Mouse (Mus musculus) liver, embryonic 16.5 days (tissue): ENCODE results near the gene Nell1. TPM values are rescaled to one million over a fixed set of nuclear protein-coding genes. Genes with fewer than 3 reads are reported as not detected.

Source experiments
- ATAC-seq: fragments of 200-750 bp; cut with Nextera tagmentation; 2 replicates; pipeline ENCODE4 v1.8.0; 2017; ENCODE audit warnings: low read depth, mild to moderate bottlenecking, moderate number of reproducible peaks, moderate library complexity
- H3K27ac ChIP-seq: fragments of 300-500 bp; sonication (generic); 2 replicates; pipeline ENCODE4 v1.5.1; 2014; ENCODE audit warnings: mild to moderate bottlenecking, low read length
- H3K27me3 ChIP-seq: fragments of 300-500 bp; sonication (generic); 2 replicates; pipeline ENCODE4 v1.6.1; 2014; ENCODE audit warnings: low read depth, low read length, mixed read lengths; ENCODE audit not compliant: control insufficient read depth, insufficient read depth
- H3K36me3 ChIP-seq: fragments of 300-500 bp; sonication (generic); 2 replicates; pipeline ENCODE4 v1.6.1; 2014; ENCODE audit warnings: mild to moderate bottlenecking; ENCODE audit not compliant: control insufficient read depth, insufficient read depth
- H3K4me1 ChIP-seq: fragments of 300-500 bp; sonication (generic); 2 replicates; pipeline ENCODE4 v1.6.1; 2014; ENCODE audit warnings: low read depth, low read length, mixed read lengths; ENCODE audit not compliant: control insufficient read depth
- H3K4me2 ChIP-seq: fragments of 300-500 bp; sonication (generic); 2 replicates; pipeline ENCODE4 v1.6.1; 2014; ENCODE audit warnings: low read depth, low read length, mixed read lengths
- H3K4me3 ChIP-seq: fragments of 300-500 bp; sonication (generic); 2 replicates; pipeline ENCODE4 v1.5.1; 2014; ENCODE audit warnings: low read depth, mild to moderate bottlenecking, low read length
- H3K9ac ChIP-seq: fragments of 300-500 bp; sonication (generic); 2 replicates; pipeline ENCODE4 v1.6.1; 2014; ENCODE audit warnings: low read depth, low read length
- H3K9me3 ChIP-seq: fragments of 300-500 bp; sonication (generic); replicated peaks from 2 replicates; pipeline ENCODE4 v1.6.1; 2016; ENCODE audit warnings: low read length; ENCODE audit not compliant: control insufficient read depth
- WGBS: fragments of 180-500 bp; shearing (Covaris S2); extraction: QIAGEN DNeasy Blood & Tissue Kit; methylation state at CpG from one replicate; pipeline ENCODE4 v1.1.7; 2014; ENCODE audit not compliant: insufficient replicate concordance; 5-methylcytosine and 5-hydroxymethylcytosine counted together
- polyA plus RNA-seq: library from polyadenylated mRNA; unstranded; fragments of >200 nt; fragmentation: Nextera tagmentation; extraction: Ambion mirVana; gene quantifications from 2 replicates; pipeline ENCODE4 v1.2.1, GENCODE M21; 2015

Nell1 gene
- polyA plus RNA-seq, 1 experiment from 2014 or later: 0.07 TPM

- H3K4me2 ChIP-seq: no peak overlapping the region
- no peaks in the 10 kb centered on the region for H3K4me1 ChIP-seq
- H3K4me3 ChIP-seq: no peak overlapping the region
- no peak overlapping the region for H3K27ac ChIP-seq
- no peak for ATAC-seq
- no peak overlapping the region for H3K9ac ChIP-seq
- no peaks in the 10 kb centered on the region for H3K36me3 ChIP-seq
- H3K27me3 ChIP-seq: no peaks in the 10 kb centered on the region
- 45% methylated on average over 4 of the region's 4 CpGs for WGBS
- no peaks in the 10 kb centered on the region for H3K9me3 ChIP-seq
Measured at GRCm38 (mm10) chr7:50501562-50501961, 526.9 kb downstream of the Nell1 start.

DNA sequence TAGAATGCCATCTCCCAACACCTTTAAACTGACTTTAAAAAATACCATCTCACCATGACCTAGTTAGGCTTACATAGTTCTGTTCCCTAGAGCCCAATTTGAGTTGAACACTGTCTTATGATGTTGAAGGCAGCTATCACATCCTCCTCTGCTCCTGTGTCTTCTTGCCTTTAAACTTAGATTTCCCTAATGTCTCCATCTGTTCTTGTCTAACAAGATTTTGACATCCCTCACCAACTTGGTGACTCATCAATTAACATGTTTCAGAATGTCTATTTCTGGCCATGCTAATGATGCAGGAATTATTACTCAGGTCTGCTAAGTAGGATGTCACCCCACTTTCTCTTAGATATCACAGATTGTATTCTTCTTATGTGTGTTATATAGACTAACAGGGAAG is 532.4 kb downstream of the Nell1 start:
- H3K36me3 ChIP-seq: no peaks in the 10 kb centered on the region
- H3K4me1 ChIP-seq: no peaks in the 10 kb centered on the region
- H3K27ac ChIP-seq: no peak overlapping the region
- no peak overlapping the region for H3K4me3 ChIP-seq
- ATAC-seq: no peak
- H3K27me3 ChIP-seq: no peaks in the 10 kb centered on the region
- H3K9me3 ChIP-seq: no peaks in the 10 kb centered on the region
- no peak overlapping the region for H3K4me2 ChIP-seq
- no peak overlapping the region for H3K9ac ChIP-seq

DNA sequence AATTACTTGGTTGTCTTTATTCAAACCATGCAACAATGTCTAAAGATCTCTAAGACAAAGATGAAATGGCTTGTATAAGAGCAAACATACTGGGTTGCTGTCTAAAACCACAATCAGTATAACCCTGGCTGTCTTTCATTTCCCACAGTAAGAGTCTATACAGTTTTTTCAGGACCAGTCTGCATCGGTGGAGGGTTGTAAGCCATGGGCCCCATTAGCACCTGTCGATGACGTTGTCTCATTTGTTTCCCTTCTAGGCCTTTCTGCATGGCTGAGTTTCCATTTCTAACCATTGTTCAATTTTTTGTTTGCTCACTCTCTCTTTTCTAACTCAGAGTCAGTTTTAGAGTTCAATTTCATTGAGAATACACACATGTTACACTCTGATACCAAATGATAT is 540.2 kb downstream of the Nell1 start:
- WGBS: 61% methylated on average over 3 of the region's 3 CpGs

GRCm38 (mm10) chr7:50516681-50517080 is 542.0 kb downstream of the Nell1 start:
- no peak overlapping the region for H3K27ac ChIP-seq
- WGBS: 63% methylated on average over 3 of the region's 3 CpGs
- H3K9me3 ChIP-seq: no peaks in the 10 kb centered on the region
- no peaks in the 10 kb centered on the region for H3K27me3 ChIP-seq
- H3K36me3 ChIP-seq: no peaks in the 10 kb centered on the region
- no peak overlapping the region for H3K4me2 ChIP-seq
- H3K4me3 ChIP-seq: no peak overlapping the region
- H3K9ac ChIP-seq: no peak overlapping the region
- ATAC-seq: no peak
- H3K4me1 ChIP-seq: no peaks in the 10 kb centered on the region

More for the DNA sequence above, 540.2 kb downstream of the Nell1 start:
- H3K9me3 ChIP-seq: no peaks in the 10 kb centered on the region
- H3K27me3 ChIP-seq: no peaks in the 10 kb centered on the region
- H3K27ac ChIP-seq: no peak overlapping the region
- H3K4me2 ChIP-seq: no peak overlapping the region
- H3K4me3 ChIP-seq: no peak overlapping the region
- H3K9ac ChIP-seq: no peak overlapping the region
- H3K4me1 ChIP-seq: no peaks in the 10 kb centered on the region
- no peak for ATAC-seq
- no peaks in the 10 kb centered on the region for H3K36me3 ChIP-seq

DNA sequence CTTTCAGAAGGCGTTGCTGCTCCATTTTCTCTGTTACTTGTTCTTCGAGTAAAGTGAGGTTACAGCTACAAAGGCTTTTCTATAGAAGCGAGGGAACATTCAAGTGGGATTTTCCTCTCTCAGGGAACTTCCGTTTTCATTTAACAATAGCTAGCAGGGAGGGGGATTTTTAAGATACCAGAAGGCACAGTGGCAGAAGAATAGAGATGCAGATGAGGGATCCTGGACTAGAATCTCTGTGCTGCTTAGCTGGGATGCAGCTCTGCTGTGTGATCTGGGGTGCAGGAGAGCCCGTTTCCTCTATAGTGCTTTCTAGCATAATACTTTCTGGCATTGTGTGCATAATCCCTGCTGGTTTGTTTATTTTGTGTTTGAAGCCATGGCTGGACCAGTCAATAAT is 568.7 kb downstream of the Nell1 start:
- Histone ChIP-seq H3K36me3 (no peaks in the 10 kb centered on the region), H3K9ac (no peak overlapping the region), H3K27ac (no peak overlapping the region), H3K4me1 (no peaks in the 10 kb centered on the region), H3K27me3 (no peaks in the 10 kb centered on the region), H3K9me3 (no peaks in the 10 kb centered on the region), H3K4me2 (no peak overlapping the region), H3K4me3 (no peak overlapping the region)
- ATAC-seq: no peak
- 39% methylated on average over 5 of the region's 5 CpGs for WGBS

DNA sequence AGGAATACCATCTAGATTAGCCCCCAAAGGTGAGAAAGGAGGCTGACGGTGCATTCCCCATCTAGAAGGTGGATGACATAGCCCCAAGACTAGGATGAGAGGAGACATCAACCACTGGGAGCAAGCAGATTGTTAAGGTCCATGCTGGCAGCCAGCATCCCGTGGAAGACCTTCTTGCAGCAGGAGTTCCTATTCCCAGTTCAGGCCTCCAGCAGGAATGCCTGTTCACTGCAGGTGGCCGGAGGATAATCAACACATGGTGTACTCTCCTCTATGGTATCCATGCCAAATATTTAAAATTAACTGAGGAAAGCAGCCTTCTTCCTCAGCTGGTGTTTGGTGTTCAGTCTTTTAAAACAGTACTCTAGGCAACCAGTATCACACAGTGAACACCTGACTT is 574.9 kb downstream of the Nell1 start:
- Histone ChIP-seq H3K27ac (no peak overlapping the region), H3K4me2 (no peak overlapping the region), H3K4me3 (no peak overlapping the region), H3K9ac (no peak overlapping the region), H3K4me1 (no peaks in the 10 kb centered on the region), H3K36me3 (no peaks in the 10 kb centered on the region), H3K9me3 (no peaks in the 10 kb centered on the region), H3K27me3 (no peaks in the 10 kb centered on the region)
- WGBS: 62% methylated on average over 3 of the region's 3 CpGs
- no peak for ATAC-seq

GRCm38 (mm10) chr7:50551426-50551825 is 576.8 kb downstream of the Nell1 start:
- H3K36me3 ChIP-seq: no peaks in the 10 kb centered on the region
- no peaks in the 10 kb centered on the region for H3K4me1 ChIP-seq
- H3K4me3 ChIP-seq: no peak overlapping the region
- no peaks in the 10 kb centered on the region for H3K27me3 ChIP-seq
- no peak overlapping the region for H3K27ac ChIP-seq
- ATAC-seq: no peak
- no peaks in the 10 kb centered on the region for H3K9me3 ChIP-seq
- no peak overlapping the region for H3K4me2 ChIP-seq
- H3K9ac ChIP-seq: no peak overlapping the region
- WGBS: 63% methylated on average over 4 of the region's 4 CpGs

DNA sequence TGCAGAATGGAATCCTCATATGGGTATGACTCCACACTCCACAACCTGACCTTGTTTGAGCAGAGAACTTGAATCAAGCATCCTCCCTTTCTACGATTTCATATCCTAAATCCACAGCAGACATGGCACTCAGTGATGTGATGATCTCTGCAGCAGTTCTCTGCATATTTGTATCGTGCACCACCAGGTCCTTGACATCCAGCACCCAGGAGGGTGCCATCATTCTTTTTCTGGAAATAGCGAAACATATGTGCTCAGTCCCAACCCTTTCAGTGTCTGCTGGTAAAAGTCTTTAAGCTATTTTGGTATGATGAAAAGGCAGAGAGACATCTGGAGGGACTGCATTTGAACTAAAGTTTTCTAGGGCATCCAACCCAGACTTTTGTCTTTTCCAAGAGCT is 588.0 kb downstream of the Nell1 start:
- Histone ChIP-seq H3K27me3 (no peaks in the 10 kb centered on the region), H3K4me3 (no peak overlapping the region), H3K9ac (no peak overlapping the region), H3K4me2 (no peak overlapping the region), H3K27ac (no peak overlapping the region), H3K36me3 (no peaks in the 10 kb centered on the region), H3K4me1 (no peaks in the 10 kb centered on the region), H3K9me3 (no peaks in the 10 kb centered on the region)
- ATAC-seq: no peak
- 66% methylated on average over 3 of the region's 3 CpGs for WGBS

- Histone ChIP-seq H3K4me2 (no peak overlapping the region), H3K9ac (no peak overlapping the region), H3K9me3 (no peaks in the 10 kb centered on the region), H3K4me1 (no peaks in the 10 kb centered on the region), H3K27me3 (no peaks in the 10 kb centered on the region), H3K36me3 (no peaks in the 10 kb centered on the region), H3K4me3 (no peak overlapping the region), H3K27ac (no peak overlapping the region)
- 56% methylated on average over 7 of the region's 7 CpGs for WGBS
- ATAC-seq: no peak
Measured at GRCm38 (mm10) chr7:50573841-50574240, 599.2 kb downstream of the Nell1 start.
